Mouse (Mus musculus) testis, adult 2 months (tissue): Measurements from ENCODE around the gene Cfl1. TPM values are rescaled to one million over a fixed set of nuclear protein-coding genes. Genes with fewer than 3 reads are reported as not detected.

ENCODE experiments used
- H3K27ac ChIP-seq: fragments of 200-500 bp; 2 replicates; pipeline ENCODE4 v1.5.1; 2012; ENCODE audit warnings: low read depth, low read length; ENCODE audit not compliant: control insufficient read depth, insufficient read depth
- H3K27me3 ChIP-seq: fragments of 200-500 bp; 2 replicates; pipeline ENCODE4 v1.6.1; 2012; ENCODE audit warnings: mild to moderate bottlenecking, low read length, moderate library complexity; ENCODE audit not compliant: control insufficient read depth, insufficient read depth
- H3K36me3 ChIP-seq: fragments of 200-500 bp; 2 replicates; pipeline ENCODE4 v1.6.1; 2012; ENCODE audit warnings: mild to moderate bottlenecking, low read length; ENCODE audit not compliant: control insufficient read depth, insufficient read depth
- H3K4me1 ChIP-seq: fragments of 200-500 bp; 2 replicates; pipeline ENCODE4 v1.6.1; 2012; ENCODE audit warnings: low read length; ENCODE audit not compliant: control insufficient read depth, insufficient read depth
- H3K4me3 ChIP-seq: fragments of 200-500 bp; 2 replicates; pipeline ENCODE4 v1.5.1; 2012; ENCODE audit warnings: low read depth, mild to moderate bottlenecking, low read length, moderate library complexity, mixed read lengths; ENCODE audit not compliant: control insufficient read depth
- CTCF ChIP-seq: fragments of 200-500 bp; IDR thresholded peaks from 2 replicates; pipeline ENCODE4 v1.5.1; 2012; ENCODE audit warnings: low read depth, mild to moderate bottlenecking, inconsistent platforms, low read length, moderate library complexity; ENCODE audit not compliant: control insufficient read depth, insufficient read depth, insufficient replicate concordance
- POLR2A ChIP-seq: fragments of 200-500 bp; IDR thresholded peaks from 2 replicates; pipeline ENCODE4 v1.6.1; 2012; ENCODE audit warnings: low read depth, mild to moderate bottlenecking, inconsistent platforms, low read length, moderate library complexity; ENCODE audit not compliant: control insufficient read depth
- polyA plus RNA-seq: library from polyadenylated mRNA; depleted of rRNA; stranded (reverse); fragments of >200 nt; gene quantifications from 2 replicates; pipeline ENCODE4 v1.2.3, GENCODE M21; 2012

The Cfl1 gene
- polyA plus RNA-seq, 1 experiment, result 243 TPM

GRCm38 (mm10) chr19:5459019-5459418, 31.2 kb upstream of the Cfl1 start:
- H3K4me1 ChIP-seq, result peaks cover 22% of the 10 kb centered on the region
- no peaks in the 10 kb centered on the region for H3K36me3 ChIP-seq
- no peaks in the 10 kb centered on the region for H3K27me3 ChIP-seq
- TF ChIP-seq CTCF (no peak), POLR2A (no peak)
- H3K4me3 ChIP-seq, result no peak overlapping the region
- no peak overlapping the region for H3K27ac ChIP-seq

GRCm38 (mm10) chr19:5459896-5460295, 30.4 kb upstream of the Cfl1 start:
- Histone ChIP-seq H3K27me3 (no peaks in the 10 kb centered on the region), H3K4me3 (no peak overlapping the region), H3K27ac (peak overlapping the region; percentile 50), H3K36me3 (no peaks in the 10 kb centered on the region), H3K4me1 (peaks cover 22% of the 10 kb centered on the region)
- TF ChIP-seq CTCF, result no peak
- no peak for TF ChIP-seq POLR2A

- H3K4me1 ChIP-seq, result peaks cover 22% of the 10 kb centered on the region
- H3K27ac ChIP-seq, result peak within 1 kb of the TSS; percentile 50
- no peaks in the 10 kb centered on the region for H3K27me3 ChIP-seq
- TF ChIP-seq CTCF (no peak), POLR2A (peak; percentile 73)
- peak within 1 kb of the TSS; percentile 87 for H3K4me3 ChIP-seq
- no peaks in the 10 kb centered on the region for H3K36me3 ChIP-seq
Measured at GRCm38 (mm10) chr19:5460465-5460911, 29.8 kb upstream of the Cfl1 start, which contains the start of gene Fibp. TSS of gene Fibp (plus strand) at chr19:5460615.

- H3K27ac ChIP-seq, result no peak overlapping the region
- H3K36me3 ChIP-seq, result no peaks in the 10 kb centered on the region
- no peaks in the 10 kb centered on the region for H3K27me3 ChIP-seq
- peaks cover 18% of the 10 kb centered on the region for H3K4me1 ChIP-seq
- no peak for TF ChIP-seq CTCF
- H3K4me3 ChIP-seq, result no peak overlapping the region
Measured at GRCm38 (mm10) chr19:5461411-5461810, 28.8 kb upstream of the Cfl1 start.

GRCm38 (mm10) chr19:5463212-5463611, 27.0 kb upstream of the Cfl1 start:
- TF ChIP-seq CTCF (no peak), POLR2A (no peak)
- Histone ChIP-seq H3K27me3 (no peaks in the 10 kb centered on the region), H3K27ac (no peak overlapping the region), H3K4me3 (no peak overlapping the region), H3K36me3 (no peaks in the 10 kb centered on the region; the same call in 1 of the 2 replicates), H3K4me1 (peaks cover 3% of the 10 kb centered on the region)

GRCm38 (mm10) chr19:5463791-5464562, 26.3 kb upstream of the Cfl1 start:
- no peak overlapping the region for H3K4me3 ChIP-seq
- no peaks in the 10 kb centered on the region for H3K27me3 ChIP-seq
- H3K4me1 ChIP-seq, result peaks cover 3% of the 10 kb centered on the region
- TF ChIP-seq CTCF (peak; percentile 75; the same call in 1 of the 2 replicates), POLR2A (no peak)
- no peak overlapping the region for H3K27ac ChIP-seq
- no peaks in the 10 kb centered on the region; the same call in 1 of the 2 replicates for H3K36me3 ChIP-seq

- no peak overlapping the region for H3K27ac ChIP-seq
- H3K4me3 ChIP-seq, result no peak overlapping the region
- peaks cover 3% of the 10 kb centered on the region for H3K4me1 ChIP-seq
- no peak for TF ChIP-seq CTCF
- H3K27me3 ChIP-seq, result no peaks in the 10 kb centered on the region
- no peaks in the 10 kb centered on the region; the same call in 1 of the 2 replicates for H3K36me3 ChIP-seq
Measured at GRCm38 (mm10) chr19:5465037-5465436, 25.2 kb upstream of the Cfl1 start.
